Mouse (Mus musculus): Measurements from ENCODE around the gene 4933402J07Rik. TPM values are rescaled to one million over a fixed set of nuclear protein-coding genes. Genes with fewer than 3 reads are reported as not detected.

The 4933402J07Rik gene
- not detected in 2 replicates for polyA plus RNA-seq (2014; fragmentation: Nextera tagmentation; extraction: Ambion mirVana)

GRCm38 (mm10) chr8:87563553-87563952 lies at the start of gene 4933402J07Rik:
TSS of gene 4933402J07Rik (plus strand) at chr8:87563853.
- no peaks in the 10 kb centered on the region for H3K36me3 ChIP-seq (ENCODE audit: control insufficient read depth, insufficient read depth, low read length)
- no peak for ATAC-seq (ENCODE audit: low read depth)
- H3K9ac ChIP-seq (replicated peaks; ENCODE audit: low read depth, low read length): no peak within 1 kb of the TSS
- no peak within 1 kb of the TSS for H3K4me3 ChIP-seq (ENCODE audit: low read depth, low read length)
- 81% methylated on average over 2 of the region's 2 CpGs for WGBS
- H3K27ac ChIP-seq (ENCODE audit: low read depth, low read length): no peak within 1 kb of the TSS
- no peak within 1 kb of the TSS for H3K4me2 ChIP-seq (ENCODE audit: low read depth, low read length)
- no peaks in the 10 kb centered on the region for H3K27me3 ChIP-seq (ENCODE audit: control insufficient read depth, insufficient read depth, low read length)
- no peaks in the 10 kb centered on the region for H3K4me1 ChIP-seq (ENCODE audit: control insufficient read depth, insufficient read depth, low read length)
- H3K9me3 ChIP-seq (ENCODE audit: control insufficient read depth, low read length): no peaks in the 10 kb centered on the region

GRCm38 (mm10) chr8:87517132-87517531 lies 46.5 kb upstream of the 4933402J07Rik start:
- ATAC-seq (ENCODE audit: low read depth): no peak
- no peak overlapping the region for H3K4me3 ChIP-seq (ENCODE audit: low read depth, low read length)
- H3K27ac ChIP-seq (ENCODE audit: low read depth, low read length): no peak overlapping the region
- H3K9me3 ChIP-seq (ENCODE audit: control insufficient read depth, low read length): no peaks in the 10 kb centered on the region
- WGBS: 95% methylated on average over 3 of the region's 3 CpGs
- no peaks in the 10 kb centered on the region for H3K27me3 ChIP-seq (ENCODE audit: control insufficient read depth, insufficient read depth, low read length)
- H3K9ac ChIP-seq (replicated peaks; ENCODE audit: low read depth, low read length): no peak overlapping the region
- H3K4me1 ChIP-seq (ENCODE audit: control insufficient read depth, insufficient read depth, low read length): no peaks in the 10 kb centered on the region
- H3K36me3 ChIP-seq (ENCODE audit: control insufficient read depth, insufficient read depth, low read length): no peaks in the 10 kb centered on the region
- no peak overlapping the region for H3K4me2 ChIP-seq (ENCODE audit: low read depth, low read length)

GRCm38 (mm10) chr8:87525006-87525405 lies 38.6 kb upstream of the 4933402J07Rik start:
- Histone ChIP-seq H3K4me3 (ENCODE audit: low read depth, low read length) (no peak overlapping the region), H3K27ac (ENCODE audit: low read depth, low read length) (no peak overlapping the region), H3K9me3 (ENCODE audit: control insufficient read depth, low read length) (no peaks in the 10 kb centered on the region), H3K9ac (replicated peaks; ENCODE audit: low read depth, low read length) (no peak overlapping the region), H3K4me1 (ENCODE audit: control insufficient read depth, insufficient read depth, low read length) (no peaks in the 10 kb centered on the region), H3K4me2 (ENCODE audit: low read depth, low read length) (no peak overlapping the region), H3K36me3 (ENCODE audit: control insufficient read depth, insufficient read depth, low read length) (no peaks in the 10 kb centered on the region), H3K27me3 (ENCODE audit: control insufficient read depth, insufficient read depth, low read length) (no peaks in the 10 kb centered on the region)
- 94% methylated on average over 1 of the region's 1 CpGs for WGBS
- ATAC-seq (ENCODE audit: low read depth): no peak

- no peak for ATAC-seq (ENCODE audit: low read depth)
- H3K4me1 ChIP-seq (ENCODE audit: control insufficient read depth, insufficient read depth, low read length): no peaks in the 10 kb centered on the region
- H3K4me3 ChIP-seq (ENCODE audit: low read depth, low read length): no peak overlapping the region
- H3K27me3 ChIP-seq (ENCODE audit: control insufficient read depth, insufficient read depth, low read length): no peaks in the 10 kb centered on the region
- no peak overlapping the region for H3K27ac ChIP-seq (ENCODE audit: low read depth, low read length)
- H3K4me2 ChIP-seq (ENCODE audit: low read depth, low read length): no peak overlapping the region
- no peak overlapping the region for H3K9ac ChIP-seq (replicated peaks; ENCODE audit: low read depth, low read length)
- WGBS: 68% methylated on average over 4 of the region's 4 CpGs
- no peaks in the 10 kb centered on the region for H3K36me3 ChIP-seq (ENCODE audit: control insufficient read depth, insufficient read depth, low read length)
- no peaks in the 10 kb centered on the region for H3K9me3 ChIP-seq (ENCODE audit: control insufficient read depth, low read length)
Measured at GRCm38 (mm10) chr8:87531176-87531575, 32.5 kb upstream of the 4933402J07Rik start.

- Histone ChIP-seq H3K27me3 (ENCODE audit: control insufficient read depth, insufficient read depth, low read length) (no peaks in the 10 kb centered on the region), H3K27ac (ENCODE audit: low read depth, low read length) (no peak overlapping the region), H3K4me1 (ENCODE audit: control insufficient read depth, insufficient read depth, low read length) (no peaks in the 10 kb centered on the region), H3K9me3 (ENCODE audit: control insufficient read depth, low read length) (no peaks in the 10 kb centered on the region), H3K4me3 (ENCODE audit: low read depth, low read length) (no peak overlapping the region), H3K36me3 (ENCODE audit: control insufficient read depth, insufficient read depth, low read length) (no peaks in the 10 kb centered on the region), H3K4me2 (ENCODE audit: low read depth, low read length) (no peak overlapping the region), H3K9ac (replicated peaks; ENCODE audit: low read depth, low read length) (no peak overlapping the region)
- ATAC-seq (ENCODE audit: low read depth): no peak
- 83% methylated on average over 4 of the region's 4 CpGs for WGBS
Measured at GRCm38 (mm10) chr8:87533476-87533875, 30.2 kb upstream of the 4933402J07Rik start.

- no peaks in the 10 kb centered on the region for H3K36me3 ChIP-seq (ENCODE audit: control insufficient read depth, insufficient read depth, low read length)
- H3K27ac ChIP-seq (ENCODE audit: low read depth, low read length): no peak overlapping the region
- H3K4me2 ChIP-seq (ENCODE audit: low read depth, low read length): no peak overlapping the region
- no peaks in the 10 kb centered on the region for H3K9me3 ChIP-seq (ENCODE audit: control insufficient read depth, low read length)
- no peaks in the 10 kb centered on the region for H3K4me1 ChIP-seq (ENCODE audit: control insufficient read depth, insufficient read depth, low read length)
- no peak for ATAC-seq (ENCODE audit: low read depth)
- no peak overlapping the region for H3K4me3 ChIP-seq (ENCODE audit: low read depth, low read length)
- no peaks in the 10 kb centered on the region for H3K27me3 ChIP-seq (ENCODE audit: control insufficient read depth, insufficient read depth, low read length)
- no peak overlapping the region for H3K9ac ChIP-seq (replicated peaks; ENCODE audit: low read depth, low read length)
- WGBS: 49% methylated on average over 2 of the region's 2 CpGs
Measured at GRCm38 (mm10) chr8:87534846-87535245, 28.8 kb upstream of the 4933402J07Rik start.

- Histone ChIP-seq H3K9me3 (ENCODE audit: control insufficient read depth, low read length) (no peaks in the 10 kb centered on the region), H3K9ac (replicated peaks; ENCODE audit: low read depth, low read length) (no peak overlapping the region), H3K4me2 (ENCODE audit: low read depth, low read length) (peak overlapping the region; percentile 15), H3K27ac (ENCODE audit: low read depth, low read length) (no peak overlapping the region), H3K27me3 (ENCODE audit: control insufficient read depth, insufficient read depth, low read length) (no peaks in the 10 kb centered on the region), H3K4me3 (ENCODE audit: low read depth, low read length) (no peak overlapping the region), H3K36me3 (ENCODE audit: control insufficient read depth, insufficient read depth, low read length) (no peaks in the 10 kb centered on the region), H3K4me1 (ENCODE audit: control insufficient read depth, insufficient read depth, low read length) (no peaks in the 10 kb centered on the region)
- ATAC-seq (ENCODE audit: low read depth): peak; percentile 84
- 8% methylated on average over 23 of the region's 23 CpGs for WGBS
Measured at GRCm38 (mm10) chr8:87536615-87537329, 26.9 kb upstream of the 4933402J07Rik start.

- 0 out of 2 replicates have a peak overlapping the region, but pooled peaks have one; percentile 2 for H3K27ac ChIP-seq (ENCODE audit: low read depth, low read length)
- peak overlapping the region; percentile 21; the same call in 1 of the 2 replicates for H3K4me2 ChIP-seq (ENCODE audit: low read depth, low read length)
- H3K4me1 ChIP-seq (ENCODE audit: control insufficient read depth, insufficient read depth, low read length): no peaks in the 10 kb centered on the region
- H3K9ac ChIP-seq (replicated peaks; ENCODE audit: low read depth, low read length): no peak overlapping the region
- WGBS: 18% methylated on average over 15 of the region's 15 CpGs
- H3K36me3 ChIP-seq (ENCODE audit: control insufficient read depth, insufficient read depth, low read length): no peaks in the 10 kb centered on the region
- H3K27me3 ChIP-seq (ENCODE audit: control insufficient read depth, insufficient read depth, low read length): no peaks in the 10 kb centered on the region
- H3K4me3 ChIP-seq (ENCODE audit: low read depth, low read length): no peak overlapping the region
- ATAC-seq (ENCODE audit: low read depth): peak; percentile 79
- H3K9me3 ChIP-seq (ENCODE audit: control insufficient read depth, low read length): no peaks in the 10 kb centered on the region
Measured at GRCm38 (mm10) chr8:87539829-87540394, 23.7 kb upstream of the 4933402J07Rik start.

- ATAC-seq (ENCODE audit: low read depth): no peak
- 81% methylated on average over 4 of the region's 4 CpGs for WGBS
- no peaks in the 10 kb centered on the region for H3K36me3 ChIP-seq (ENCODE audit: control insufficient read depth, insufficient read depth, low read length)
- no peak overlapping the region for H3K9ac ChIP-seq (replicated peaks; ENCODE audit: low read depth, low read length)
- no peaks in the 10 kb centered on the region for H3K27me3 ChIP-seq (ENCODE audit: control insufficient read depth, insufficient read depth, low read length)
- H3K4me2 ChIP-seq (ENCODE audit: low read depth, low read length): no peak overlapping the region
- H3K4me1 ChIP-seq (ENCODE audit: control insufficient read depth, insufficient read depth, low read length): no peaks in the 10 kb centered on the region
- no peak overlapping the region for H3K4me3 ChIP-seq (ENCODE audit: low read depth, low read length)
- no peak overlapping the region for H3K27ac ChIP-seq (ENCODE audit: low read depth, low read length)
- H3K9me3 ChIP-seq (ENCODE audit: control insufficient read depth, low read length): no peaks in the 10 kb centered on the region
Measured at GRCm38 (mm10) chr8:87549881-87550280, 13.8 kb upstream of the 4933402J07Rik start.
